Mouse (Mus musculus): ENCODE measurements around the gene Wdr5b. TPM values are rescaled to one million over a fixed set of nuclear protein-coding genes. Genes with fewer than 3 reads are reported as not detected.

Wdr5b gene
- total and polyA plus RNA-seq, 3 experiments, result 5.4 to 7.4 (median 5.9) TPM

DNA sequence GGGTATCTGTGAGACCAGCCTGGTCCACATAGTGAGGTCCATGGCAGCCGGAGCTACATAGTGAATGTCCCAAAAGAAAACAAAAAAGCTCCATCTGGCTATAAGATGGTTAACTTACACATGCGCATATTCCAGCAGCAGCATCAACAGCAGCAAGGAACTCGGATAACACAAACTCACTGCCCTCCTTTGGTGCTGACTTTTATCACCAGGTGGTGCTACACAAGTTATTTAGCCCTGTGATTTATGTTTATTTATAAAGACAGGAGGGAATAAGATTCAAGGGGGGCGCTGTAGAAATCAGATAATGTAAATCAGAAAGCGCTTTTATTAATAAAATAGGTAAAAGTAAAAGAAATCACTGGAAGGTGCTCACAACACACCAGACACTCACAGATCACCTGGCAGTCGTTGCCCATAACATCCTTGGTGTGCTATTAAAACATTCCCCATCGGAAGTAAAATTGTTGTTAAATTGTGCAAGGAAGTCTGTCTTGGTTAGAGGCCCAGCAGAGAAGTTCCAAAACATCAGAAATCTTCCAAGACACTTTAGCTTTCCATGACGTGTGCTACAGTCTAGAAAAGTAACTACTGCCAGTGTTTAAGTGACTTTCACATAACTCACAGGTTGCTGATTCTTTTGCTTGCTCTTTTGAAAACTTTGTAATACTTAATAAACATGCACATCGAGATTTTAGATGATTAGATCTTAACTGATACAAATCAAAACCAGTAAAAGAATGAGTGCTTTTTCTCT lies 29.0 kb downstream of the Wdr5b start:
- dilution Hi-C loops (cut with MboI; ENCODE audit: extremely low pct_ligation_motif_present, extremely low pct_unique_long_range_greater_than_20kb, low sequenced_read_pairs), result no loop called here
- Histone ChIP-seq H3K4me1 (ENCODE audit: control insufficient read depth in 1 of 2, insufficient read depth in 2 of 2) (peaks cover 13 to 52% of the 10 kb centered on the region in 2 experiments), H3K4me3 (replicated peaks in 1 of 3; ENCODE audit: low read depth in 2 of 3, low read length in 2 of 3, poor library complexity in 1 of 3) (peak overlapping the region in 2 of 3 experiments; percentile 84 to 98), H3K4me2 (ENCODE audit: insufficient read depth, low read depth, poor library complexity, severe bottlenecking) (peak overlapping the region; percentile 94), H3K9ac (ENCODE audit: insufficient read depth, low read depth) (peak overlapping the region; percentile 97; the same call in 1 of the 2 replicates), H3K9me3 (replicated peaks; ENCODE audit: low read length) (no peaks in the 10 kb centered on the region), H3K27me3 (replicated peaks) (no peaks in the 10 kb centered on the region), H3K79me2 (replicated peaks; ENCODE audit: control insufficient read depth, extremely low read depth, insufficient read depth, poor library complexity, severe bottlenecking) (peaks cover 31% of the 10 kb centered on the region), H3K36me3 (replicated peaks in 1 of 2; ENCODE audit: control insufficient read depth in 1 of 2, insufficient read depth in 1 of 2, low read length in 1 of 2) (peaks cover 0 to 47% of the 10 kb centered on the region in 2 experiments), H3K27ac (ENCODE audit: insufficient read depth, low read depth) (no peak overlapping the region)
- peak; percentile 28 for DNase-seq (ENCODE audit: extremely low read depth)
- TF ChIP-seq UBTF (IDR thresholded peaks at IDR 0.05; ENCODE audit: low read depth, low read length) (no peak), NRF1 (IDR thresholded peaks at IDR 0.05; ENCODE audit: low read depth, low read length) (no peak), SMC3 (IDR thresholded peaks at IDR 0.05; ENCODE audit: low read depth, low read length) (peak; percentile 21), MAX (IDR thresholded peaks at IDR 0.05; ENCODE audit: low read length) (no peak), CHD1 (IDR thresholded peaks at IDR 0.05; ENCODE audit: low read depth, low read length) (no peak), IRF4 (IDR thresholded peaks at IDR 0.05; ENCODE audit: low read depth, low read length) (no peak), KAT2A (IDR thresholded peaks at IDR 0.05; ENCODE audit: insufficient replicate concordance, low read length) (0 out of 2 replicates have a peak, but pooled peaks have one; percentile 16), USF2 (conservative IDR thresholded peaks at IDR 0.05; ENCODE audit: low read depth, low read length) (no peak), ZMIZ1 (IDR thresholded peaks at IDR 0.05; ENCODE audit: low read depth, low read length) (no peak), MAZ (IDR thresholded peaks at IDR 0.05; ENCODE audit: low read depth, low read length) (no peak), ZKSCAN1 (IDR thresholded peaks at IDR 0.05; ENCODE audit: borderline replicate concordance, low read depth, low read length) (no peak), RCOR1 (conservative IDR thresholded peaks at IDR 0.05; ENCODE audit: low read depth, low read length) (no peak), ETS1 (conservative IDR thresholded peaks at IDR 0.05; ENCODE audit: low read depth, low read length) (no peak), PAX5 (IDR thresholded peaks at IDR 0.05; ENCODE audit: low read length) (no peak), ELF1 (IDR thresholded peaks at IDR 0.05; ENCODE audit: low read depth, low read length) (no peak), ZNF384 (IDR thresholded peaks at IDR 0.05; ENCODE audit: low read depth, low read length) (no peak), POLR2AphosphoS2 (IDR thresholded peaks at IDR 0.05; ENCODE audit: low read depth, low read length) (no peak), MYC (IDR thresholded peaks at IDR 0.05; ENCODE audit: low read depth, low read length) (no peak), BHLHE40 (IDR thresholded peaks at IDR 0.05; ENCODE audit: low read depth, low read length) (0 out of 2 replicates have a peak, but pooled peaks have one; percentile 9), ZC3H11A (IDR thresholded peaks at IDR 0.05; ENCODE audit: low read depth, low read length) (no peak), MEF2A (IDR thresholded peaks at IDR 0.05; ENCODE audit: borderline replicate concordance, low read depth, low read length) (no peak), CHD2 (IDR thresholded peaks at IDR 0.05; ENCODE audit: low read length) (no peak), JUND (conservative IDR thresholded peaks at IDR 0.05; ENCODE audit: low read depth, low read length) (no peak), GABPA (IDR thresholded peaks at IDR 0.05; ENCODE audit: insufficient replicate concordance, low read depth, low read length) (no peak), SIN3A (IDR thresholded peaks at IDR 0.05; ENCODE audit: low read length) (no peak; the same call in 1 of the 2 replicates), USF1 (IDR thresholded peaks at IDR 0.05; ENCODE audit: low read depth, low read length) (no peak), RAD21 (IDR thresholded peaks at IDR 0.05; ENCODE audit: low read depth, low read length) (no peak; the same call in 1 of the 2 replicates), E2F4 (IDR thresholded peaks at IDR 0.05; ENCODE audit: insufficient replicate concordance, low read depth, low read length) (no peak), CTCF (conservative IDR thresholded peaks at IDR 0.05 in 1 of 2, IDR thresholded peaks at IDR 0.05 in 1 of 2; ENCODE audit: low read depth in 2 of 2, low read length in 2 of 2) (peak in 1 of 2 experiments; percentile 39; a peak in 2 of 4 replicates), TBP (conservative IDR thresholded peaks at IDR 0.05; ENCODE audit: low read depth, low read length) (no peak), MAFK (IDR thresholded peaks at IDR 0.05; ENCODE audit: insufficient replicate concordance, low read length) (peak; percentile 11; the same call in 1 of the 2 replicates), NELFE (IDR thresholded peaks at IDR 0.05; ENCODE audit: low read depth, low read length) (no peak), MXI1 (IDR thresholded peaks at IDR 0.05; ENCODE audit: low read depth, low read length) (no peak), POLR2A (IDR thresholded peaks at IDR 0.05; ENCODE audit: low read depth, low read length) (no peak), EP300 (IDR thresholded peaks at IDR 0.05; ENCODE audit: low read length) (peak; percentile 25; the same call in 1 of the 2 replicates), JUN (IDR thresholded peaks at IDR 0.05; ENCODE audit: insufficient read depth, low read depth, low read length) (no peak), TCF12 (IDR thresholded peaks at IDR 0.05; ENCODE audit: low read depth, low read length) (no peak), HCFC1 (IDR thresholded peaks at IDR 0.05; ENCODE audit: low read depth, low read length) (no peak)
- in situ Hi-C loops (cut with MboI; ENCODE audit: low pct_ligation_motif_present, low pct_unique_long_range_greater_than_20kb, low sequenced_read_pairs), result no loop called here

Measured in CH12.LX (cell line).